Comparison of ENCODE assay signal across 27 mouse cellular contexts in the genomic region with DNA sequence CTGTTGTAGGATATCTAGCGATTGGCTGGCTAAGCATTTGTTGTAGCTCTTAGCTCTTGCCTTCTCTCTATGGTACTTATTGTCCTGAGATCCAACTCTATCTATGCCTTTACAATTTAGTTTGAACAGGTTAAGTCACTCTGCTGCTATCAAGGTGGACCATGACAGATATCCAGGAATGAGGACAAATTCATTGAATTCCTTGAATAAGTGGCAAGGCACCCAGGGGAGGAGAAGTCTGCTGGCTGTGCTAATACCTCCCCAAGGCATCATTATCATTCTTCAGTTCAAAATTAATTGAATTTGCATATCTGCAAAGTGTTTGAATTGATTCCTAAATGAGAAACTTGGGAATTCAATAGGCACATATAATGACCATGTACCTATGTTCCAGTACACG. TPM values are rescaled to one million over a fixed set of nuclear protein-coding genes. Genes with fewer than 3 reads are reported as not detected.
DNase-seq lines count a peak whose midpoint lies in the region; ATAC-seq and TF ChIP-seq lines count a peak whose summit lies in the region.
"Had no signal": no experiment of that assay in that cellular context is flagged by ENCODE, and none has a peak within 500 bp of the region (broad histone marks: within the 10 kb centered on the region; RNA-seq: fewer than 3 reads in every experiment).

No protein-coding gene starts in this region.

- DNase-seq in hindbrain, embryonic 14.5 days (ENCODE audit: low spot score), result peak; percentile 41
- DNase-seq in hindbrain, embryonic 10.5 days (ENCODE audit: low spot score), result no peak
- no peak for DNase-seq in midbrain, embryonic 10.5 days (ENCODE audit: low spot score)
- DNase-seq in brain, embryonic 14.5 days (ENCODE audit: low read depth), result peak; percentile 27
- DNase-seq in left cerebral cortex, postnatal 4 days, result no peak
- DNase-seq in urinary bladder, adult 2 months (ENCODE audit: low spot score), result no peak
- DNase-seq: adrenal gland, postnatal 14 days; cerebellum, adult 18-20 months; cerebellum, adult 9-11 months; cerebellum, postnatal 36 days; forebrain, postnatal 0 days; gastrocnemius, postnatal 14 days; heart, adult 2 months; heart, postnatal 14 days had no signal

- no peak overlapping the region for H3K9ac ChIP-seq in hindbrain, embryonic 14.5 days
- no peak overlapping the region for H3K9ac ChIP-seq in midbrain, embryonic 16.5 days (ENCODE audit: low read depth, low read length)
- H3K9ac ChIP-seq: forebrain, embryonic 13.5 days; forebrain, postnatal 0 days; heart, embryonic 15.5 days had no signal

- H3K4me2 ChIP-seq in hindbrain, embryonic 14.5 days (replicated peaks), result no peak overlapping the region
- H3K4me2 ChIP-seq in midbrain, embryonic 16.5 days (ENCODE audit: low read length), result no peak overlapping the region
- H3K4me2 ChIP-seq: forebrain, embryonic 13.5 days; heart, embryonic 11.5 days; heart, embryonic 15.5 days had no signal

- H3K4me1 ChIP-seq in hindbrain, embryonic 14.5 days (replicated peaks; ENCODE audit: control insufficient read depth, insufficient read depth, low read length), result no peaks in the 10 kb centered on the region
- no peaks in the 10 kb centered on the region for H3K4me1 ChIP-seq in hindbrain, embryonic 10.5 days (replicated peaks)
- H3K4me1 ChIP-seq in midbrain, embryonic 16.5 days (ENCODE audit: control insufficient read depth, insufficient read depth, low read length), result no peaks in the 10 kb centered on the region
- H3K4me1 ChIP-seq in midbrain, embryonic 10.5 days, result no peaks in the 10 kb centered on the region
- H3K4me1 ChIP-seq: forebrain, embryonic 13.5 days; heart, embryonic 15.5 days had no signal

- no peaks in the 10 kb centered on the region for H3K36me3 ChIP-seq in hindbrain, embryonic 14.5 days (replicated peaks; ENCODE audit: control insufficient read depth, insufficient read depth)
- no peaks in the 10 kb centered on the region for H3K36me3 ChIP-seq in hindbrain, embryonic 10.5 days
- no peaks in the 10 kb centered on the region for H3K36me3 ChIP-seq in midbrain, embryonic 16.5 days (ENCODE audit: control insufficient read depth, insufficient read depth, low read length)
- no peaks in the 10 kb centered on the region for H3K36me3 ChIP-seq in midbrain, embryonic 10.5 days
- H3K36me3 ChIP-seq: heart, embryonic 15.5 days had no signal

- ATAC-seq in hindbrain, embryonic 14.5 days (ENCODE audit: low FRiP score), result peak; percentile 37; the same call in 1 of the 2 replicates
- ATAC-seq in midbrain, embryonic 16.5 days, result peak; percentile 48
- ATAC-seq: activated CD4-positive, CD25-positive, alpha-beta regulatory T cell, adult 4 months; forebrain, embryonic 13.5 days; forebrain, postnatal 0 days; Patski had no signal

- H3K4me3 ChIP-seq in hindbrain, embryonic 14.5 days (replicated peaks; ENCODE audit: low read length), result no peak overlapping the region
- no peak overlapping the region for H3K4me3 ChIP-seq in hindbrain, embryonic 10.5 days
- no peak overlapping the region for H3K4me3 ChIP-seq in midbrain, embryonic 16.5 days (ENCODE audit: low read depth, low read length)
- H3K4me3 ChIP-seq in midbrain, embryonic 10.5 days, result no peak overlapping the region
- H3K4me3 ChIP-seq: forebrain, embryonic 13.5 days; heart, adult 2 months; heart, embryonic 15.5 days had no signal

- no peaks in the 10 kb centered on the region for H3K27me3 ChIP-seq in hindbrain, embryonic 14.5 days (ENCODE audit: control insufficient read depth, insufficient read depth, low read length)
- no peaks in the 10 kb centered on the region for H3K27me3 ChIP-seq in hindbrain, embryonic 10.5 days (ENCODE audit: insufficient read depth, poor library complexity, severe bottlenecking)
- no peaks in the 10 kb centered on the region for H3K27me3 ChIP-seq in midbrain, embryonic 16.5 days (ENCODE audit: control insufficient read depth, insufficient read depth, low read depth, low read length)
- no peaks in the 10 kb centered on the region for H3K27me3 ChIP-seq in midbrain, embryonic 10.5 days (ENCODE audit: low read depth, poor library complexity, severe bottlenecking)
- H3K27me3 ChIP-seq: forebrain, embryonic 13.5 days; heart, embryonic 15.5 days had no signal

- TF ChIP-seq CTCF in brain, embryonic 14.5 days (IDR thresholded peaks at IDR 0.05; ENCODE audit: borderline replicate concordance, extremely low read depth, insufficient read depth, insufficient read length), result no peak

- no peak for TF ChIP-seq POLR2A in brain, embryonic 14.5 days (IDR thresholded peaks at IDR 0.05; ENCODE audit: borderline replicate concordance, extremely low read depth, insufficient read depth, insufficient read length, poor library complexity, severe bottlenecking)

- H3K9me3 ChIP-seq in hindbrain, embryonic 14.5 days (ENCODE audit: control insufficient read depth, low read length), result no peaks in the 10 kb centered on the region
- no peaks in the 10 kb centered on the region for H3K9me3 ChIP-seq in hindbrain, embryonic 10.5 days
- no peaks in the 10 kb centered on the region for H3K9me3 ChIP-seq in midbrain, embryonic 16.5 days (replicated peaks; ENCODE audit: control insufficient read depth, low read length, poor library complexity, severe bottlenecking)
- no peaks in the 10 kb centered on the region for H3K9me3 ChIP-seq in midbrain, embryonic 10.5 days (replicated peaks)
- H3K9me3 ChIP-seq: forebrain, embryonic 13.5 days; heart, embryonic 15.5 days had no signal

- WGBS in hindbrain, embryonic 14.5 days, result 45% methylated on average over 2 of the region's 2 CpGs
- WGBS in hindbrain, embryonic 10.5 days, result 70% methylated on average over 2 of the region's 2 CpGs
- WGBS in midbrain, embryonic 16.5 days, result 53% methylated on average over 2 of the region's 2 CpGs
- WGBS in midbrain, embryonic 10.5 days, result 76% methylated on average over 2 of the region's 2 CpGs

- no peak overlapping the region for H3K27ac ChIP-seq in hindbrain, embryonic 14.5 days
- no peak overlapping the region for H3K27ac ChIP-seq in hindbrain, embryonic 10.5 days
- H3K27ac ChIP-seq in midbrain, embryonic 16.5 days (ENCODE audit: low read length), result no peak overlapping the region
- no peak overlapping the region for H3K27ac ChIP-seq in midbrain, embryonic 10.5 days (replicated peaks)
- H3K27ac ChIP-seq: forebrain, embryonic 13.5 days; heart, adult 2 months; heart, embryonic 15.5 days had no signal

- intact Hi-C loops in left cerebral cortex, postnatal 4 days (cut with DNase I), result no loop called here

RNA-seq across cellular contexts. Expression of gene 1700025F22Rik, which starts 12.3 kb away (rescaled TPM):
- polyA plus RNA-seq in hindbrain, embryonic 14.5 days (2014; fragmentation: Nextera tagmentation; extraction: Ambion mirVana), result not detected in 2 replicates
- polyA plus RNA-seq in hindbrain, embryonic 10.5 days (2016; fragmentation: Nextera tagmentation; extraction: Ambion mirVana), result not detected in 2 replicates
- polyA plus RNA-seq in midbrain, embryonic 16.5 days (2015; fragmentation: Nextera tagmentation; extraction: Ambion mirVana), result not detected in 2 replicates
- not detected in 2 replicates for polyA plus RNA-seq in midbrain, embryonic 10.5 days (2016; fragmentation: Nextera tagmentation; extraction: Ambion mirVana)
- not detected in 2 replicates for polyA plus RNA-seq in brain, embryonic 14.5 days (2012; rRNA removed)
- not detected for total RNA-seq in left cerebral cortex, postnatal 4 days (2021)
- not detected in 2 replicates for polyA plus RNA-seq in urinary bladder, adult 2 months (2012; rRNA removed)
- total RNA-seq: adrenal gland, adult 18-20 months; adrenal gland, postnatal 14 days; forebrain, postnatal 0 days; gastrocnemius, adult 18-20 months; gastrocnemius, postnatal 14 days; heart, adult 2 months; heart, postnatal 14 days; hematopoietic stem cell, adult 5-6 weeks; MEL had no signal
- polyA plus RNA-seq: activated CD4-positive, CD25-positive, alpha-beta regulatory T cell, adult 4 months; C2C12; embryonic facial prominence, embryonic 14.5 days; forebrain, embryonic 13.5 days; forebrain, postnatal 0 days; gonadal fat pad, adult 2 months; heart, adult 2 months; heart, embryonic 11.5 days; heart, embryonic 15.5 days; Patski had no signal

RNA-seq across cellular contexts. Expression of gene Ms4a13, which starts 19.1 kb away (rescaled TPM):
- polyA plus RNA-seq in hindbrain, embryonic 14.5 days (2014; fragmentation: Nextera tagmentation; extraction: Ambion mirVana), result not detected in 2 replicates
- not detected in 2 replicates for polyA plus RNA-seq in hindbrain, embryonic 10.5 days (2016; fragmentation: Nextera tagmentation; extraction: Ambion mirVana)
- not detected in 2 replicates for polyA plus RNA-seq in midbrain, embryonic 16.5 days (2015; fragmentation: Nextera tagmentation; extraction: Ambion mirVana)
- polyA plus RNA-seq in midbrain, embryonic 10.5 days (2016; fragmentation: Nextera tagmentation; extraction: Ambion mirVana), result not detected in 2 replicates
- not detected in 2 replicates for polyA plus RNA-seq in brain, embryonic 14.5 days (2012; rRNA removed)
- not detected for total RNA-seq in left cerebral cortex, postnatal 4 days (2021)
- not detected in 2 replicates for polyA plus RNA-seq in urinary bladder, adult 2 months (2012; rRNA removed)
- total RNA-seq: adrenal gland, adult 18-20 months; adrenal gland, postnatal 14 days; forebrain, postnatal 0 days; gastrocnemius, adult 18-20 months; gastrocnemius, postnatal 14 days; heart, adult 2 months; heart, postnatal 14 days; hematopoietic stem cell, adult 5-6 weeks; MEL had no signal
- polyA plus RNA-seq: activated CD4-positive, CD25-positive, alpha-beta regulatory T cell, adult 4 months; C2C12; embryonic facial prominence, embryonic 14.5 days; forebrain, embryonic 13.5 days; forebrain, postnatal 0 days; heart, adult 2 months; heart, embryonic 11.5 days; heart, embryonic 15.5 days; Patski had no signal

RNA-seq across cellular contexts. Expression of gene 1700017D01Rik, which starts 46.8 kb away (rescaled TPM):
- not detected in 2 replicates for polyA plus RNA-seq in hindbrain, embryonic 14.5 days (2014; fragmentation: Nextera tagmentation; extraction: Ambion mirVana)
- polyA plus RNA-seq in hindbrain, embryonic 10.5 days (2016; fragmentation: Nextera tagmentation; extraction: Ambion mirVana), result not detected in 2 replicates
- not detected in 2 replicates for polyA plus RNA-seq in midbrain, embryonic 16.5 days (2015; fragmentation: Nextera tagmentation; extraction: Ambion mirVana)
- not detected in 2 replicates for polyA plus RNA-seq in midbrain, embryonic 10.5 days (2016; fragmentation: Nextera tagmentation; extraction: Ambion mirVana)
- not detected in 2 replicates for polyA plus RNA-seq in brain, embryonic 14.5 days (2012; rRNA removed)
- not detected for total RNA-seq in left cerebral cortex, postnatal 4 days (2021)
- not detected in 2 replicates for polyA plus RNA-seq in urinary bladder, adult 2 months (2012; rRNA removed)
- total RNA-seq: adrenal gland, adult 18-20 months; adrenal gland, postnatal 14 days; forebrain, postnatal 0 days; gastrocnemius, adult 18-20 months; heart, adult 2 months; heart, postnatal 14 days; hematopoietic stem cell, adult 5-6 weeks; MEL had no signal
- polyA plus RNA-seq: activated CD4-positive, CD25-positive, alpha-beta regulatory T cell, adult 4 months; C2C12; embryonic facial prominence, embryonic 14.5 days; forebrain, embryonic 13.5 days; forebrain, postnatal 0 days; heart, embryonic 11.5 days; heart, embryonic 15.5 days; Patski had no signal

RNA-seq across cellular contexts. Expression of gene Ms4a12, which starts 54.8 kb away (rescaled TPM):
- not detected in 2 replicates for polyA plus RNA-seq in hindbrain, embryonic 14.5 days (2014; fragmentation: Nextera tagmentation; extraction: Ambion mirVana)
- polyA plus RNA-seq in hindbrain, embryonic 10.5 days (2016; fragmentation: Nextera tagmentation; extraction: Ambion mirVana), result not detected in 2 replicates
- polyA plus RNA-seq in midbrain, embryonic 16.5 days (2015; fragmentation: Nextera tagmentation; extraction: Ambion mirVana), result not detected in 2 replicates
- not detected in 2 replicates for polyA plus RNA-seq in midbrain, embryonic 10.5 days (2016; fragmentation: Nextera tagmentation; extraction: Ambion mirVana)
- not detected in 2 replicates for polyA plus RNA-seq in brain, embryonic 14.5 days (2012; rRNA removed)
- not detected for total RNA-seq in left cerebral cortex, postnatal 4 days (2021)
- polyA plus RNA-seq in urinary bladder, adult 2 months (2012; rRNA removed), result not detected in 2 replicates
- total RNA-seq: adrenal gland, adult 18-20 months; adrenal gland, postnatal 14 days; forebrain, postnatal 0 days; gastrocnemius, adult 18-20 months; gastrocnemius, postnatal 14 days; heart, adult 2 months; heart, postnatal 14 days; hematopoietic stem cell, adult 5-6 weeks; MEL had no signal
- polyA plus RNA-seq: activated CD4-positive, CD25-positive, alpha-beta regulatory T cell, adult 4 months; C2C12; embryonic facial prominence, embryonic 14.5 days; forebrain, embryonic 13.5 days; forebrain, postnatal 0 days; gonadal fat pad, adult 2 months; heart, adult 2 months; heart, embryonic 11.5 days; heart, embryonic 15.5 days; Patski had no signal

Comparison
In these comparisons a context has a peak if more than half of its experiments do, and no peak if none do; other contexts are left out.
1. DNase-seq: peak in hindbrain, embryonic 14.5 days (single experiment) and brain, embryonic 14.5 days (single experiment); none in hindbrain, embryonic 10.5 days (single experiment), midbrain, embryonic 10.5 days (single experiment), left cerebral cortex, postnatal 4 days (single experiment) and urinary bladder, adult 2 months (single experiment).